ENCODE assay signal across 9 mouse cellular contexts in the genomic region with DNA sequence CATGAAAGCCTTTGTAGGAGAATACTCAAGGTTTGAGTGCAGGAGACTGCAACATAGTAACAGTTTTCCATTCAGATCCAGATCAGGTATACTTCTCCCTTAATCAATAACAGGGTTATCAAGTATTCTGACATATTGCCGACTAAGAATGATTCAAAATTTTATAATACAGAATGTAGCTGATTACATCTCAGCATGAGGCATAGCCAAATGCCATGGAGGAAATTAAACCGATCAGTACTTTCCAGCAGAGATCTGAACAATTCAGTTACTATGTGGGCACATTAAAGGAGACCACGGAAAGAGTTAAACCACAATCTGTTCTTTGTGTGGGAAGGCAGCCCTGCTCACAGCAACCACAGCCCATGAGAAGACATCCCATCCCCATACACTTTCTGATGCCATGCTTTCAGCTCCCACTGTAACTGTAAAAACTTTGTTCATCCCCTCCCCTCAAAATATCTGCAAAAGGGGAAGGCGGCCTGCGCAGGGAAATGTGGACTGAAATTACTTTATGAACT.
DNase-seq lines count a peak whose midpoint lies in the region; ATAC-seq and TF ChIP-seq lines count a peak whose summit lies in the region.
"Had no signal": no experiment of that assay in that cellular context is flagged by ENCODE, and none has a peak within 500 bp of the region (broad histone marks: within the 10 kb centered on the region; RNA-seq: fewer than 3 reads in every experiment).

No protein-coding gene starts in this region.

- peaks cover 23% of the 10 kb centered on the region for H3K36me3 ChIP-seq in heart, embryonic 10.5 days
- peaks cover 7% of the 10 kb centered on the region for H3K36me3 ChIP-seq in forebrain, postnatal 0 days (ENCODE audit: insufficient read depth)
- H3K36me3 ChIP-seq in liver, embryonic 14.5 days (replicated peaks; ENCODE audit: control insufficient read depth, insufficient read depth, low read depth), result no peaks in the 10 kb centered on the region

- TF ChIP-seq EP300 in liver, embryonic 14.5 days (IDR thresholded peaks at IDR 0.05; ENCODE audit: low read depth), result no peak

- H3K9me3 ChIP-seq in heart, embryonic 10.5 days, result no peaks in the 10 kb centered on the region
- no peaks in the 10 kb centered on the region for H3K9me3 ChIP-seq in forebrain, postnatal 0 days (ENCODE audit: low read length)
- no peaks in the 10 kb centered on the region for H3K9me3 ChIP-seq in liver, embryonic 14.5 days (ENCODE audit: control insufficient read depth, low read length)

- peak overlapping the region; percentile 93; the same call in 1 of the 2 replicates for H3K4me3 ChIP-seq in heart, embryonic 10.5 days
- peak overlapping the region; percentile 79 for H3K4me3 ChIP-seq in forebrain, postnatal 0 days (ENCODE audit: low read depth, low read length)
- H3K4me3 ChIP-seq in liver, embryonic 14.5 days (ENCODE audit: insufficient read depth in 1 of 2, low read depth in 2 of 2, low read length in 2 of 2), result no peak overlapping the region

- peak overlapping the region; percentile 22; the same call in 1 of the 2 replicates for H3K27ac ChIP-seq in heart, embryonic 10.5 days
- H3K27ac ChIP-seq in forebrain, postnatal 0 days (ENCODE audit: low read depth, low read length), result peak overlapping the region; percentile 80
- H3K27ac ChIP-seq in liver, embryonic 14.5 days, result no peak overlapping the region

- no peak for DNase-seq in heart, embryonic 10.5 days (ENCODE audit: low spot score)
- no peak for DNase-seq in heart, adult 8-10 months (ENCODE audit: low spot score)
- DNase-seq in Muller cell, postnatal 12 days (ENCODE audit: inconsistent ontology term), result peak; percentile 60
- DNase-seq in forebrain, postnatal 0 days, result peak; percentile 56
- DNase-seq in liver, embryonic 14.5 days (ENCODE audit: low read depth in 3 of 3, low spot score in 3 of 3), result no peak
- DNase-seq in testis, postnatal 10 days (ENCODE audit: low spot score), result no peak
- no peak for DNase-seq in urinary bladder, postnatal 10 days (ENCODE audit: low spot score)
- no peak for DNase-seq in cerebellum, postnatal 4 days (ENCODE audit: low spot score in 2 of 2)

- H3K4me2 ChIP-seq in forebrain, postnatal 0 days (ENCODE audit: low read depth), result peak overlapping the region; percentile 92
- H3K4me2 ChIP-seq in liver, embryonic 14.5 days (ENCODE audit: low read depth), result peak overlapping the region; percentile 15; the same call in 1 of the 2 replicates

- H3K4me1 ChIP-seq in heart, embryonic 10.5 days, result peaks cover 30% of the 10 kb centered on the region
- no peaks in the 10 kb centered on the region for H3K4me1 ChIP-seq in forebrain, postnatal 0 days (ENCODE audit: insufficient read depth)
- no peaks in the 10 kb centered on the region for H3K4me1 ChIP-seq in liver, embryonic 14.5 days (replicated peaks; ENCODE audit: control insufficient read depth in 2 of 2, insufficient read depth in 2 of 2, low read length in 1 of 2)

- no peak for ATAC-seq in forebrain, postnatal 0 days
- no peak for ATAC-seq in liver, embryonic 14.5 days (ENCODE audit: insufficient read depth)
- ATAC-seq: CD4-positive, CD25-positive, alpha-beta regulatory T cell, adult 4 months had no signal

- 71% methylated on average over 5 of the region's 5 CpGs for WGBS in heart, embryonic 10.5 days
- 29% methylated on average over 5 of the region's 5 CpGs for WGBS in forebrain, postnatal 0 days
- WGBS in liver, embryonic 14.5 days (ENCODE audit: insufficient replicate concordance), result 33% methylated on average over 5 of the region's 5 CpGs

- H3K9ac ChIP-seq in forebrain, postnatal 0 days, result peak overlapping the region; percentile 92
- H3K9ac ChIP-seq in liver, embryonic 14.5 days (replicated peaks), result no peak overlapping the region

- no peaks in the 10 kb centered on the region for H3K27me3 ChIP-seq in heart, embryonic 10.5 days (ENCODE audit: insufficient read depth, poor library complexity, severe bottlenecking)
- H3K27me3 ChIP-seq in forebrain, postnatal 0 days (ENCODE audit: insufficient read depth, low read length), result no peaks in the 10 kb centered on the region
- H3K27me3 ChIP-seq in liver, embryonic 14.5 days (ENCODE audit: control insufficient read depth, insufficient read depth, low read length), result peaks cover 29% of the 10 kb centered on the region

- TF ChIP-seq CTCF in forebrain, postnatal 0 days (IDR thresholded peaks at IDR 0.05; ENCODE audit: low read depth), result no peak
- no peak for TF ChIP-seq CTCF in liver, embryonic 14.5 days (IDR thresholded peaks at IDR 0.05; ENCODE audit: low read depth)

Comparison
In these comparisons a context has a peak if more than half of its experiments do, and no peak if none do; other contexts are left out.
1. DNase-seq: peak in Muller cell, postnatal 12 days (single experiment) and forebrain, postnatal 0 days (single experiment); none in heart, embryonic 10.5 days (single experiment), heart, adult 8-10 months (single experiment), liver, embryonic 14.5 days (0 of 3), testis, postnatal 10 days (single experiment), urinary bladder, postnatal 10 days (single experiment) and cerebellum, postnatal 4 days (0 of 2).
2. H3K4me3 ChIP-seq: peak in heart, embryonic 10.5 days (single experiment) and forebrain, postnatal 0 days (single experiment); none in liver, embryonic 14.5 days (0 of 2).